Mouse (Mus musculus): ENCODE measurements around the gene Tshz2. TPM values are rescaled to one million over a fixed set of nuclear protein-coding genes. Genes with fewer than 3 reads are reported as not detected.

The Tshz2 gene
- polyA plus RNA-seq, 1 experiment from 2014 or later: 22.7 TPM

DNA sequence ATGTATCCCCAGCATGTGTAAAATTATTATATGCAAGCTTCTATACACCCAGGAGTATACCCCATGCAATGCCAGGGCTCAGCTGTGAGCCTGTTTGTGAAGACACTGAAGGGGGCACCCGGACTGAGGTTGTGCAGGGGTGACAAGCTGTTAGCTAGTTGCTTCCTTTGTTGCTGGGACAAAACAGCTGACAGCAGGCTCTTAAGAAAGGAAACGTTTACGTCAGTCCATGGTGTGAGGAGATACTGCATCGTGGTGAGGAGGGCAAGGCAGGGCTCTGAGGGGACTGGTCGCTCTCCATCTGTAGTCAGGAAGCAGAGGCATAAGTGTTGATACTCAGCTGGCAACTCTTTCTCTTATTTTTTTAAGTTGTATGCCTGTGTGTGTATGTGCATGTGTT, 237.7 kb downstream of the Tshz2 start:
- WGBS: 30% methylated on average over 5 of the region's 5 CpGs

DNA sequence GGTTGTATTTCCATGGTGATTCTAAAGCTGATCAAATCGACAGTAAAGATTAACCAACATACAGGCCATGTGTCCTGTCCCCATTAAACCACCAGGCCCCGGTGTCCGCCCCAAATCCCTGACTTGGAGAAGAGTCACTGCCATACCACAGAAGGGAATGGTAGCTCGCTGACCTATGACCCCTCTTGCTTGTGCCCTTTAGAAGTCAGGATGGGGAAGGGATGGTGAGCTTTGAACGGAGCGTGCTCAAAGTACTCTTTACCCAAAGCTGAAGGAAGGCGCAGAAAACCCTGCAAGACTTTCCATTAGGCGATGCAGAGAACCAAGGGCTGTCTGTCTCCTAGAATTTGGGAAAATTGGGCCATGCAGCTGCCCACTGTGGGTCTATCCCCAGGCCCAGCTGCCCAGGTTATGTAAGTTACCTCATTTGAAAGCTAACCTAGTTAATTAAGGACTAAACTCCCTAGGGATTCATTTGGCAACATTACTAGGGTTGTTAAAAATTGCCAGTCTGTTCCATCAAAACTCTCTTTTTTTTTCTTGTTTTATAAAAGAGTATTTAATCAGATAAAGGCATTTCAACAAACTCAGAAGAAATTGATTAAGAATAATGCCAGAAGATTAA, 238.7 kb downstream of the Tshz2 start:
- Histone ChIP-seq H3K27ac (no peak overlapping the region), H3K9ac (no peak overlapping the region), H3K9me3 (no peaks in the 10 kb centered on the region), H3K36me3 (replicated peaks) (no peaks in the 10 kb centered on the region), H3K4me1 (0 out of 2 replicates have a peak, but pooled peaks cover 2% of the 10 kb centered on the region), H3K4me3 (no peak overlapping the region), H3K4me2 (no peak overlapping the region), H3K27me3 (replicated peaks) (no peaks in the 10 kb centered on the region)
- ATAC-seq (replicated peaks): no peak
- 89% methylated on average over 8 of the region's 8 CpGs for WGBS

More for the DNA sequence above, 237.7 kb downstream of the Tshz2 start:
- Histone ChIP-seq H3K4me3 (no peak overlapping the region), H3K4me1 (0 out of 2 replicates have a peak, but pooled peaks cover 2% of the 10 kb centered on the region), H3K9me3 (no peaks in the 10 kb centered on the region), H3K27me3 (replicated peaks) (no peaks in the 10 kb centered on the region), H3K27ac (no peak overlapping the region), H3K4me2 (no peak overlapping the region), H3K36me3 (replicated peaks) (no peaks in the 10 kb centered on the region), H3K9ac (no peak overlapping the region)
- ATAC-seq (replicated peaks): no peak

DNA sequence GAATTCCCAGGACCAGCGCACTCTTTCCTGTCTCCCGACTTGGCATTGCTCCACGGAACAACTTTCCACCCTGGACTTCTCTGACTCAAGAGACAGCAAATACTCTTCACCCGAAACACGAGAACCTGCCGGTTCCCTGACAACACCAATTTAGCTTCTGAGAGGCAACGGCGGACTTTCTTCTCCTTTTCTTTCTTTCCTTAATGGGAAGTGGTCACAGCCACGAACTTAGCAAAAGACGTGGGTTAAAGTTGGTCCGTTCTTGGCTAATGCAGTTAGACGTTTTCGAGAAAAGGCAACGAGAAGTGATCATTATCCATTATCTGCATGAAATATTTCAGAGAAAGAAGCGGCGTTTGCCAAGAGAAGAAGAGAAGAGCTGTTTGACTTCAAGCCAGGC, 240.6 kb downstream of the Tshz2 start:
- ATAC-seq (replicated peaks): no peak
- Histone ChIP-seq H3K27ac (no peak overlapping the region), H3K4me2 (no peak overlapping the region), H3K4me3 (no peak overlapping the region), H3K27me3 (replicated peaks) (no peaks in the 10 kb centered on the region), H3K9me3 (no peaks in the 10 kb centered on the region), H3K36me3 (replicated peaks) (no peaks in the 10 kb centered on the region), H3K9ac (no peak overlapping the region), H3K4me1 (0 out of 2 replicates have a peak, but pooled peaks cover 2% of the 10 kb centered on the region)
- WGBS: 86% methylated on average over 16 of the region's 16 CpGs

DNA sequence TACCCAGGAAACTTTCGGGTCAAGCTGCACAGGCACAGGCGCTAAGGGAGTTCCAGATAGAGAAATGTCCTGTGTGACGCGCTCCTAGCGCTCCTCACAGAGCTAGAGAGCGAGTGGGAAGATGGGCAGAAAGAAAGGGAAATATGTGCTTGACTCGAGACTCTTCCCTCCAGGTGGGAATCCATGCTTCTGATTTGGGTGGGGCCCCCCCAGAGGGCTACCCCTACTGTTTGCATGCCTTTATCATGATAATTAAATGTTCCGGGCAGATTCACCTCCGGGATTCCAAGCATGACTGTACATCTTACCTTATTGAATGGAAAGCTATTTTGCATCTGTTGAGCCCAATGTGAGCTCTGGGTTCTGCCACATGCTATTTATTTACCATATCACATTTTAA, 255.1 kb downstream of the Tshz2 start:
- no peak for ATAC-seq (replicated peaks)
- no peak overlapping the region for H3K4me2 ChIP-seq
- no peak overlapping the region for H3K9ac ChIP-seq
- no peak overlapping the region for H3K27ac ChIP-seq
- peaks cover 6% of the 10 kb centered on the region for H3K4me1 ChIP-seq
- no peak overlapping the region for H3K4me3 ChIP-seq
- no peaks in the 10 kb centered on the region for H3K27me3 ChIP-seq (replicated peaks)
- 67% methylated on average over 9 of the region's 9 CpGs for WGBS
- no peaks in the 10 kb centered on the region for H3K9me3 ChIP-seq
- no peaks in the 10 kb centered on the region for H3K36me3 ChIP-seq (replicated peaks)

DNA sequence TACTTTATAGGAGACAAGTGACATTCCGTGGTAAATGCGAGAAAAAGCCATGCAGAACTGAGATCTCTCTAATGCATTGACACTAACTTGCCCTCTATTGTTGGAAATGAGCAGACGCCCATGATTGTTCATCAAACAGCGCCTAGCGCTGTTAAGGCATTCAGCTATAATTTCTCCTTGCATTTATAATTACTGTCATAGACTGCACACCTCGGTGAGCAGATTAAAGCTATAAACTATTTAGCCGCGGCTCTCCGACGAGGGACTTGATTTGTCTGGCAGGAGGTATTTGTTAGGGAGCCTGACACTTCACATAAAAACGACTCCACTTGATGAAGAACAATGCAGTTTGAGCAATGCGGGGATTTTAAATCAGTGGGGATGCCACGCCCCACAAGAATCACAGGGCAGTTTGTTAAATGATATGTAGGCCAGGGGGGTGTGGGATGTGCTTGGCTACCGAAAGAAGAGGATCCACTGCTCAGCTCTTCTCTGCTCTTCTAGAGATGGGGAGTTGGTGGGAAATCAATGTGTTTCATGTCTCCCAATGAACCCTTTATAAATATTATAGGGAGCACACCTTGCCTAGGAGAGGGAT, 259.7 kb downstream of the Tshz2 start:
- ATAC-seq (replicated peaks): no peak; the same call in 1 of the 2 replicates
- H3K9me3 ChIP-seq: no peaks in the 10 kb centered on the region
- H3K4me1 ChIP-seq: peaks cover 6% of the 10 kb centered on the region
- H3K27me3 ChIP-seq (replicated peaks): no peaks in the 10 kb centered on the region
- 18% methylated on average over 14 of the region's 14 CpGs for WGBS
- no peak overlapping the region for H3K9ac ChIP-seq
- H3K36me3 ChIP-seq (replicated peaks): no peaks in the 10 kb centered on the region
- H3K4me3 ChIP-seq: no peak overlapping the region
- peak overlapping the region; percentile 60 for H3K27ac ChIP-seq
- no peak overlapping the region for H3K4me2 ChIP-seq

DNA sequence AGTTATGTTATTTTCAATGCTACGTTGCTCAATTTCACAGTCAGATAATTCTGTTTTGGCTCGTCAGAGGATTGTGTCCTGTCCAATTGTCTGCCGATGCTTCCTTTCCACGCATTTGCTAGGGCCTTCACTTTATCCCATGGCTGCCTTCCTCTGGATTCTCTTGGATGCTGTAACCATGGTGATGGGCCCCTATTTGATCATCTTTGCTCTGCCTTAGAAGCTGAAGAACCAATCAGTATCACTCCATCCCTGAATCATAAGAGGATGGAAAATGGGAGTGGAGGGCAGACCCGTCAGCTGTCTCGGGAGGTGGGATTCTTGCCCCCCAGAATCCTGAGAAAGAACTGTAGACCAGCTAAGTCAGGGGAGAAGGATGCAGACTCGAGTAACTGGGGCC, 270.1 kb downstream of the Tshz2 start:
- peak overlapping the region; percentile 54 for H3K27ac ChIP-seq
- no peaks in the 10 kb centered on the region for H3K27me3 ChIP-seq (replicated peaks)
- H3K4me1 ChIP-seq: peaks cover 12% of the 10 kb centered on the region
- ATAC-seq (replicated peaks): peak; percentile 86
- no peak overlapping the region for H3K4me3 ChIP-seq
- no peaks in the 10 kb centered on the region for H3K9me3 ChIP-seq
- H3K9ac ChIP-seq: no peak overlapping the region
- 31% methylated on average over 7 of the region's 7 CpGs for WGBS
- H3K4me2 ChIP-seq: no peak overlapping the region
- H3K36me3 ChIP-seq (replicated peaks): no peaks in the 10 kb centered on the region

DNA sequence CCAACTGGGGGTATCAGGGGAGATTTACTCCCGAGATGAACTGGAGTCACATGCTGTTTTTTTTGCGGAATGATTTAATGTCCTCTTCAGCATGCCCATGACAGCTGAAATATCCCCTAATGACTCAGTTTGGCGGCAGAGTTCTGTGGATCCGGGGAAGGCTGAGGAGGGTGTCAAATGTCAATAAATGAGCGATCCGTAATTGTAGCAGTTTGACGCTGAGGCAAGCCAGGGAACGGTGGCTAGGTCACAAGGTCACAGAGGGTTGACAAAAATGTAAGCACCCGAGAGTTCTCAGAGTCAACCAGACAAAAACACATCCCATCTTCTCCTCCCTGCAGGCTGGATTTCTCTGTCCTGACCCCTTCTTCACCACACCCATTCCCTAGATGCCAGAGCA, 273.6 kb downstream of the Tshz2 start:
- Histone ChIP-seq H3K9ac (no peak overlapping the region), H3K4me1 (peaks cover 12% of the 10 kb centered on the region), H3K27ac (no peak overlapping the region), H3K9me3 (no peaks in the 10 kb centered on the region), H3K36me3 (replicated peaks) (no peaks in the 10 kb centered on the region), H3K27me3 (replicated peaks) (no peaks in the 10 kb centered on the region), H3K4me3 (no peak overlapping the region), H3K4me2 (no peak overlapping the region)
- ATAC-seq (replicated peaks): no peak
- WGBS: 17% methylated on average over 9 of the region's 9 CpGs

DNA sequence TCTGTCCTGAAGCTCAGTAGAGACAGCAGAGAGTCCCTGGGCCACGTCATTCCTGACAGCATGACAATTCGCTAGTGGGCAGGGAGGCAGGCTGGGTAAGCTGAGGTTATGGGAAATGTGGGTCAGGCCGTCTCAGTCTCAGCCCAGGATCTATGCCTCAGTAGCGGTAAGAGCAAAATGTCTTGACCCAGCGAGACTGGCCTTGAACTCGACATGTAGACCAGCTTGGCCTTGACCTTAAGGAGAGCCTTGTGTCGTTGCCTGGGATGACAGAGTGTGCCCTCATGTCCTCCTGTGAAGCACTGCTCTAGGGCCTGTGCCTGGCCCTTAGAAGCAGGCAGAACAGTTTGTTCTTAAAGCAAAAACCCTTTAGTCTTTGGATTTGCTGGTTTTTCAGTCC, 275.2 kb downstream of the Tshz2 start:
- Histone ChIP-seq H3K4me3 (no peak overlapping the region), H3K27me3 (replicated peaks) (no peaks in the 10 kb centered on the region), H3K4me1 (peaks cover 4% of the 10 kb centered on the region; the same call in 1 of the 2 replicates), H3K9ac (no peak overlapping the region), H3K36me3 (replicated peaks) (no peaks in the 10 kb centered on the region), H3K9me3 (no peaks in the 10 kb centered on the region), H3K4me2 (no peak overlapping the region), H3K27ac (no peak overlapping the region)
- ATAC-seq (replicated peaks): no peak
- 84% methylated on average over 7 of the region's 7 CpGs for WGBS

DNA sequence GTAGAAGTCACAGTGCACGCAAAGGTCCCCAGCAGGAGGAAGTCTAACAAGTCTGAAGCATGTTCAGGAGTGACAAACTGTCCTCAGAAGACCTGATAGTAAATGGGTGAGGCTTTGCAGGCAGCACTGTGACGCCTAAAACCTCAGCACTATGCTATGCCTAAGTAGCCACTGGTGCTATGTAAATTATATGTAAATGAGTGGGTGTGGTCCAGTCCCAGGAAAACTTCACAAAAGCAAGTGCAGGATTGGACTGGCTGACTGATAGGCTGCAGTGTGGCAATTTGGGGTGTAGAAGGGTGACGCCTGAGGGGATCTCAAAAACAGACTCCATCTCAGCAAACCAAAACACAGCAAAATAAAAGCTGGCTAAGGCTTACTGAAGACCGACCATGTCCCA, 277.8 kb downstream of the Tshz2 start:
- Histone ChIP-seq H3K27ac (no peak overlapping the region), H3K36me3 (replicated peaks) (no peaks in the 10 kb centered on the region), H3K4me1 (peaks cover 4% of the 10 kb centered on the region; the same call in 1 of the 2 replicates), H3K9me3 (no peaks in the 10 kb centered on the region), H3K4me2 (no peak overlapping the region), H3K4me3 (no peak overlapping the region), H3K27me3 (replicated peaks) (no peaks in the 10 kb centered on the region), H3K9ac (no peak overlapping the region)
- ATAC-seq (replicated peaks): no peak
- 75% methylated on average over 4 of the region's 4 CpGs for WGBS

DNA sequence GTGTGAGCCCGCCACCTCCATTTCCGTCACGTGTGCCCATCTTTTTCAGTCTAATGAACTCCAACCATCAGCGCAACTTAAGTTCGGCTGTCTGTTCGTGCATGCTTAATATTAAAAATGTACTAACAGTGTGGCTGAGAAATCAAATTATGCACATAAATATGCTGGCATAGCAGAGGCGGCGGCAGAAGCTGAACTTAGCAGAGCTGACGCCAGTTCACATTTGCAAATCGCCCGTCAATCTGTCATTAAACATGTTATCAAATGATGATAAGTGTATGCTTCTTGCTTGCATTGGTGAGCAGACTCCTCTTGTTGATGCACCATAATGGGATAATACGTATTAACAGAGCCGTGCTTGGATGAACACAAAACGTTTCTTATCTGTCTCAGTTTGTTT, 280.0 kb downstream of the Tshz2 start:
- no peak; the same call in 1 of the 2 replicates for ATAC-seq (replicated peaks)
- H3K4me2 ChIP-seq: no peak overlapping the region

DNA sequence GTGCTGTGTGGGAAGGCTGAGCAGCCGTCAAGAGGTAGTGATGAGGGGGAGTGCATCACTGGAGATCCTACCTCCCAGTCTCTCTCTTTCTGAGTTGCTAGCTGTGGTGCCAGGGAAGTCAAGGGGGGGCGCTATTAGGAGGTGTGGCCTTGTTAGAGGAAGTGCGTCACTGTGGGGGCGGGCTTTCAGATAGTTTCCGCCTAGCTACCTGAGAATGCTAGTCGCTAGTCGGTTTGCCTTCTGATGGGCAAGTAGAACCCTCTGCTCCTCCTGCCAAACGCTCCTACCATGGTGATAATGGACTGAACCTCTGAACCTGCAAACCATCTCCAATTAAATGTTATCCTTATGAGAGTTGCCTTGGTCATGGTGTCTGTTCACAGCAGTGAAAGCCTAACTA, 282.1 kb downstream of the Tshz2 start:
- Histone ChIP-seq H3K27me3 (replicated peaks) (no peaks in the 10 kb centered on the region), H3K9ac (no peak overlapping the region), H3K4me2 (no peak overlapping the region), H3K27ac (no peak overlapping the region), H3K4me3 (no peak overlapping the region), H3K4me1 (peaks cover 4% of the 10 kb centered on the region; the same call in 1 of the 2 replicates), H3K9me3 (no peaks in the 10 kb centered on the region), H3K36me3 (replicated peaks) (no peaks in the 10 kb centered on the region)
- no peak for ATAC-seq (replicated peaks)
- WGBS: 91% methylated on average over 8 of the region's 8 CpGs

More for the DNA sequence above, 280.0 kb downstream of the Tshz2 start:
- H3K27ac ChIP-seq: 0 out of 2 replicates have a peak overlapping the region, but pooled peaks have one; percentile 48
- H3K9me3 ChIP-seq: no peaks in the 10 kb centered on the region
- no peak overlapping the region for H3K9ac ChIP-seq
- H3K4me1 ChIP-seq: peaks cover 4% of the 10 kb centered on the region; the same call in 1 of the 2 replicates
- no peaks in the 10 kb centered on the region for H3K27me3 ChIP-seq (replicated peaks)
- H3K4me3 ChIP-seq: no peak overlapping the region
- 69% methylated on average over 14 of the region's 14 CpGs for WGBS
- H3K36me3 ChIP-seq (replicated peaks): no peaks in the 10 kb centered on the region

DNA sequence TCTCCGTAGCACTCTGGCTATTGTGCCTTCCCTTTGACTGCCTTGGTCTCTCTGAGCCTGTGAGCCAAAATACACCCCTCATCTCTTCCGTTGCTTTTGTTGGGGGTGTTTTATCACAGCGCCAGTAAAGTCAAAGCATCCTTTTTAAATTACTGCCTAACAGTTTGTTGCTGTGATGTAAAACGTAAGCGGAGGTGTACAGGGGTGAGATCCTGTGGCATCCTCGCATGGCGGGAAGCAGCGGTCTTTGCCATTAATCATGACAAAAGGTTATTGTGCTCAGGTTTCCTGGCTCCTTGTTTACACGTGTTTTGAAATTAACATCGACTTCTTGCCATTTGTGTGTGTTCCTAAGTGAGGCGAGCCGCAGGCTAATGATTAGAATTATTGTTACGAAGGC, 282.5 kb downstream of the Tshz2 start:
- no peak overlapping the region for H3K27ac ChIP-seq
- peaks cover 4% of the 10 kb centered on the region; the same call in 1 of the 2 replicates for H3K4me1 ChIP-seq
- H3K27me3 ChIP-seq (replicated peaks): no peaks in the 10 kb centered on the region
- no peak overlapping the region for H3K4me2 ChIP-seq
- WGBS: 86% methylated on average over 13 of the region's 13 CpGs
- ATAC-seq (replicated peaks): no peak
- no peak overlapping the region for H3K4me3 ChIP-seq
- H3K36me3 ChIP-seq (replicated peaks): no peaks in the 10 kb centered on the region
- H3K9ac ChIP-seq: no peak overlapping the region
- H3K9me3 ChIP-seq: no peaks in the 10 kb centered on the region
